Mouse (Mus musculus): ENCODE results near the gene Gm8693. TPM values are rescaled to one million over a fixed set of nuclear protein-coding genes. Genes with fewer than 3 reads are reported as not detected.
"Not testable (repeated sequence)": the region's sequence is repeated elsewhere in the genome, so short reads cannot be mapped to it uniquely, and the experiment has no call there.

Gene Gm8693
- total RNA-seq (2022): not detected

DNA sequence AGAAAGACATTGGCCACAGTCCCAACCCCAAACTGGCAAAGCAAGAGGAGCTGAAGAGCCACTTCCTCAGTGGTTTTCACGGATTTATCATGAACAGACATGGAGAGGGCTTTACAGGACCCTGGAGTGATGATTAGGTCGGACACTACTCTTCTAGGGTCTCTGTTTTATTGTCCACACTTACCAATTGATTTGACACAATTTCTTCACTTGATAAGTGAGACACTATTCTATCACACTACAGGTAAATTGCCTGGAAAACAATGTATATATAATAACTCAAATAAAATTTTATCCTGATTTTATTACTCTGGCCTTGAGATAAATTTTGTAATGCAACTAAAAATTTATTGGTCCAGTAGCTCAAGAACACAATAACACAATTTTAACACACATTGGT, at the start of gene Gm8693:
Gene Gm8693 (minus strand): TSS at position 101 of the 400 bp plus-strand sequence.
- not testable (repeated sequence) for DNase-seq (ENCODE audit: low spot score in 2 of 2)

DNA sequence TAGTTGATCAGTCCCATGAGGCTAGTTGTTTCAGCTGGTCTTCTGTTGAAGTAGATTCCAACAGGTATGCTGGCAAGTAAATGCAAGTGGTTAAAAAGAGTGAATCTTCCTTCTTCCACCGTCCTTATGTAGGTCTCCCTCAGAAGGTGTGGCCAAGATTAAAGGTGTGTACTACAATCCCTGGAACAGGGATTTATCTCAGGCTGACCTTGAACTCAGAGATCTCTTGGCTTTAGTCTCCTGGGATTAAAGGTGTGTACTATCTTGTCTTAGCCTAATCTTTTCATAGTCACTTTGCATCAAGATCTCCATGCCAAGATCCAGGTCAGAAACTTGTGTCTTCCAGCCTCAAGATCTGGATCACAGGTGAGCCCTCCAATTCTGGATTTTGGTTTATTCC, 27.5 kb upstream of the Gm8693 start, which contains the start of gene Gm4567:
Gene Gm4567 (minus strand): TSS at position 101 of the 400 bp plus-strand sequence.
- DNase-seq (ENCODE audit: low spot score in 2 of 2): not testable (repeated sequence)

DNA sequence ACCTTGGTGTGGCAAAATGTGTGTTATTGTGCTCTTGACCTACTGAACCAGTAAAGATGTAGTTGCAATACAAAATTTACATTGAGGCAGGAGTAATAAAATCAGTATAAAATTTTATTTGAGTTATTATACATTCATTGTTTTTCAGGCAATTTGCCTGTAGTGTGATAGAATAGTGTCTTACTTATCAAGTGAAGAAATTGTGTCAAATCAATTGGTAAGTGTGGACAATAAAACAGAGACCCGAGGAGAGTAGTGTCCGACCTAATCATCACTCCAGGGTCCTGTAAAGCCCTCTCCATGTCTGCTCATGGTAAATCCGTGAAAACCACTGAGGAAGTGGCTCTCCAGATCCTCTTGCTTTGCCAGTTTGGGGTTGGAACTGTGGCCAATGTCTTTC, 34.4 kb downstream of the Gm8693 start, which contains the start of gene Vmn1r155:
Gene Vmn1r155 (plus strand): TSS at position 301 of the 400 bp plus-strand sequence.
- not testable (repeated sequence) for DNase-seq (ENCODE audit: low spot score in 2 of 2)

Other genes with a start within 250 kb of the Gm8693 start
- gene Gm10665, start 228.2 kb downstream of the Gm8693 start, total RNA-seq (2022): not detected
- not detected for gene Vmn1r151, start 192.6 kb downstream of the Gm8693 start, total RNA-seq (2022)
- not detected for gene Vmn1r152, start 169.3 kb downstream of the Gm8693 start, total RNA-seq (2022)
- gene Gm8677, start 157.4 kb downstream of the Gm8693 start, total RNA-seq (2022): not detected
- gene Gm4201, start 127.0 kb downstream of the Gm8693 start, total RNA-seq (2022): not detected
- not detected for gene Gm4565, start 104.2 kb downstream of the Gm8693 start, total RNA-seq (2022)
- not detected for gene Vmn1r155, start 34.3 kb downstream of the Gm8693 start, total RNA-seq (2022)
- gene Gm4567, start 27.4 kb upstream of the Gm8693 start, total RNA-seq (2022): not detected
- gene Vmn1r157, start 69.4 kb upstream of the Gm8693 start, total RNA-seq (2022): not detected
- gene Vmn1r158, start 98.5 kb upstream of the Gm8693 start, total RNA-seq (2022): not detected
- not detected for gene Vmn1r159, start 151.3 kb upstream of the Gm8693 start, total RNA-seq (2022)
- gene Vmn1r160, start 178.9 kb upstream of the Gm8693 start, total RNA-seq (2022): not detected

All from layer of hippocampus, adult 8-10 months (tissue).